Mouse (Mus musculus): Measurements from ENCODE around the gene Gm28047.
"Not testable (repeated sequence)": the region's sequence is repeated elsewhere in the genome, so short reads cannot be mapped to it uniquely, and the experiment has no call there.

Gene Gm28047

DNA sequence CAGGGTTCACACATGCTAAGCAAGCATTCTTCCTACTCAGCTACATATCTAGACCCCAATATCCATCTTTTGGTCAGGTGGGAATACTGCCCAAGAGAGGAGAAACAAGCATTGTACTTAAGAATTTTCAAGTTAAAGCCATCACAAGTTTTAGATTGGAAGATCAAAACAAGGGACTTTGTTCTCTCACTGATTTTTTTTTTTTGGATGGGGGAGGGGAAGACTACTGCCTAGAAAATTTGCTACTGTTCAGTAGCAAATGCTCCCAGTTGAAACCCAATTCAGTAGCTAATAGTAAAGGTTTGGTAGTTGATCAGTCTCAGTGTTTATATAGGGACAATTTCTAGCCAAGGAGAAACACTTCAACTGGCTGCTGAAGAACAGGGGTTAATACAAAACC, 2.3 kb downstream of the Gm28047 start:
- DNase-seq (ENCODE audit: extremely low read depth, low read depth, low spot score): no peak

DNA sequence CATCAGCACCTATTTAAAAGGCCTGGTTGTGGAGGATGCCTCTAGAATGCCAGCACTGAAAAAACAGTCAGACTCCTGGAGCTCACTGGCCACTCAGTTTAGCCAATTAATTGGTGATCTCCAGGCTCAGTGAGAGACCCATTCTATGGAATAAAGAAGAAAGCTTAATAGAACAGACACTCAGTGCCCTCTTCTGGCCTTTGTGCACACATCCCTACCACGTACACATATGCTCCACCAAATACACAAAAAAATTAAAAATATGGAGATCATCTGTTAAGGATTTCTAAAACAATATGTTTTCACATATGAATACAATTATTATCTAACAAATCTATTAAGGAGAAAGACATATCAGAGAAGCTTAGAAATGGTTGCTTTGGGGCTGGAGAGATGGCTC, 4.1 kb downstream of the Gm28047 start:
- no peak for DNase-seq (ENCODE audit: extremely low read depth, low read depth, low spot score)

DNA sequence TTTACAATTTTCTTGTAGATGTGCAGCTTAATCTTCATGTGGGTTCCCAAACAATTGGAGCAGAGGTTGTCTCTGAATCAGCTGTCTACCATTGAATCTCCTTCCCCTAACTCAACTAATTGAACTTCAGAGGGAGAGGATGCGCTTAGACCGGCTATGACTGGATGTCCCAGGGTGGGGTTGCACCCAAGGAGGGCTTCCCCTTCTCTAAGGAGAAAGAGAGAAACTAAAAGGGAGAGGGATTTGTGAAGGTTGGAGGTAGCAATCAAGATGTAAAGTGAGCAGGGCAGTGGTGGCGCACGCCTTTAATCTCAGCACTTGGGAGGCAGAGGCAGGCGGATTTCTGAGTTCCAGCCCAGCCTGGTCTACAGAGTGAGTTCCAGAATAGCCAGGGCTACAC, 5.4 kb downstream of the Gm28047 start:
- no peak for DNase-seq (ENCODE audit: extremely low read depth, low read depth, low spot score)

DNA sequence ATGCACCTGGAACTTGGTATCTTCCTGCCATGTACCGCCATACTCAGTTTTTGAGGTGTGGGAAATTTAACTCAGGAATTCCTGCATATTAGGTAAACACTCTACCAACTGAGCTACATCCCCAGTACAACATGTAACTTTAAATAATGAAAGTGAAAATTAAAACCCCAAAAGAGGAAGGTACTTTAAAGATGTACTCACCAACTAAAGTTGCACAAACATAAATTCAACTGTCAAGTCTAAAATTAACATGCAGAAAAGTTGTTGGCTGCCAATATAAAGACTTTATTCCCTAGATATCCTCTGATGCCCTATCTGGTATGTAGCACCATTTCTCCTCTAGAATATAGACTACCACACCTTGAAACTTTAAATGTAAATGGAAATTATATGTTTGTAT, 7.2 kb downstream of the Gm28047 start:
- DNase-seq (ENCODE audit: extremely low read depth, low read depth, low spot score): no peak

DNA sequence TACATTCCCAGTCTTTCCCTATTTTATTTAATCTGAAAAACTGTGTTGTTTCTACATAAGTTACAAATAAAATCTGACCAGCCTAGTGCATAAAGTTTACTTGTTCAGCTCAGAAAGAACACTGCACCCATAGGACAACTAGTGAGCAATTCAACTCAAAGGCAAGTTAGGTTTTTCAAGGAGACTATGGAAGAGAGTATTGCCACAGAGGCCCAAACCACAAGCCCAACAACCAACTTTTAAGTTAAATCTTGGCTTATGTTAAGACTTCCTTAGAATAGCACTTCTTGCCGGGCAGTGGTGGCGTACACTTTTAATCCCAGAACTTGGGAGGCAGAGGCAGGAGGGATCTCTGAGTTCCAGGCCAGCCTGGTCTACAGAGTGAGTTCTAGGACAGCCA, 8.7 kb downstream of the Gm28047 start:
- DNase-seq (ENCODE audit: extremely low read depth, low read depth, low spot score): no peak

DNA sequence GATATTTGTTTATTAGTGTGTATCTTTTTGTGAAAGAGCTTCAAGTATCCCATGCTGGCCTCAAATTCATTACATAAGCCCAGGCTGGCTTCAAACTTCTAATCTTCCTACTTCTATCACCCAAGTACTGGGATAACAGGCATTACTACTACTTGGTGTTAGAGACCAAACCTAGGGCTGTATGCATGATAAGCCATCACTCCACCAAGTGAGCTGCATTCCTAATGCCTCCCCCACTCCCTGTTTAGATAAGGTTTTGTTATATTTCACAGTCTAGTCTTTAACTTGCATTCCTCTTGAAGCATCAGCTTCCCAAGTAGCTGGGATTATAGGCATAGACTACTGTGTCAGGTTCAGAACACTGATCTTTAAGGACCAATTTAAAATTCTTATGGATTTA, 10.6 kb downstream of the Gm28047 start:
- DNase-seq (ENCODE audit: extremely low read depth, low read depth, low spot score): no peak

DNA sequence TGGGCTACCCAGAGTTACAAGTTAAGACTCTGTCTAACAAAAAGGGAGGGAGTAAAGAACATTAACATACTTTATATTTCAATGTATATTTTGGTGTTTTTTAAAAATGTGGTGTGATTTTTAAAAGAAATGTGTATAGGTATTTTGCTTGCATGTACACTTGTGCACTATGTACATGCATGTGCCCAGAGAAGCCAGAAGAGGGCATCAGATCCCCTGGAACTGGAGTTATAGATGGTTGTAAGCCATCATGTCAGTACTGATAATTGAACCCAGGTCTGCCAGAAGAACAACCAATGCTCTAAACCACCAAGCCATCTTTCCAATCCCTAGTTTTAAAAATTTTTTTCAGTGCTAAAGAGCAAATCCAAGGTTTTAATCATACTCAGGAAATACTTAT, 11.9 kb downstream of the Gm28047 start:
- no peak for DNase-seq (ENCODE audit: extremely low read depth, low read depth, low spot score)

DNA sequence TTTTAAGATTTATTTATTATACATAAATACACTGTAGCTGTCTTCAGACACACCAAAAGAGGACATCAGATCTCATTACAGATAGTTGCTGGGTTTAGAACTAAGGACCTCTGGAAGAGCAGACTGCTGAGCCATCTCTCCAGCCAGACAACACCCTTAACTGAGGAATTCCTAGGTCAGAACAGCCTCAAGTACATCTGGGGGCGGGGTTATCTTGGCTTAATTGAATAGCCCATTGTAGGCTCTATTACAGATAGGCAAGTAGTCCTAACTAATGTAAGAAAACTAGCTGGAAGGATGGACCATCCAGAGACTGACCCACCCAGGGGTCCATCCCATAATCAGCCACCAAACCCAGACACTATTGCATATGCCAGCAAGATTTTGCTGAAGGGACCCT, 16.3 kb downstream of the Gm28047 start:
- not testable (repeated sequence) for DNase-seq (ENCODE audit: extremely low read depth, low read depth, low spot score)

DNA sequence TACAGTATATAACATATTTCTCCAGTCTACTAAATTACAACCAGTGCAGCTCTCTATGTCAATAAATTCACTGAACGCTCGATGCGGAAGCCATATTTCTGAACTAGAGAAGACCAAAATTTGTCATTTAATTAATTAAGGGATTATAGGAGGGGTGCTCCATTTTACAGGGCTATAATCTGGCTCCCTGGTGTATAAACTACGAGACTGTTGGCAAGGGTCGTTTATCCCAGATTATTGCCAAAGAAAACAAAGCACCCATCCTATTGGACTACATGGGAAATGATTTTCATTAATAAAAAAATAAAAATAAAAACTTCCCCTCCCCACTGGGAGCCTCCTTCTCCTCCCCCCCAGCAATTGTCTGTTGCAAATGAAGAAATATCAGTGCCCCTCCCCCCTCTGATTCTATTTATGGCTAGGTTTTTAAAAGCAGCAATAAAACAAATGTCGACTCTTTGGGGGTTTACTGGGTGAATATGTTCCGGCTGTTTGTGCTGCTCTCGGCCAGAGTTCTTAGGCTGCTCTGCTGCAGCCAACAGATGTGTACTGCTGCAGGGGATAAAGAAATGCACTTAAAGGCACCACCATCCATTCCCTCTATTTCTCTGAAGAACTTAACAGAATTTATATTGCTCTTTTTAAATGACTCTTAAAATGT, 30.7 kb downstream of the Gm28047 start:
- DNase-seq (ENCODE audit: extremely low read depth, low read depth, low spot score): no peak

DNA sequence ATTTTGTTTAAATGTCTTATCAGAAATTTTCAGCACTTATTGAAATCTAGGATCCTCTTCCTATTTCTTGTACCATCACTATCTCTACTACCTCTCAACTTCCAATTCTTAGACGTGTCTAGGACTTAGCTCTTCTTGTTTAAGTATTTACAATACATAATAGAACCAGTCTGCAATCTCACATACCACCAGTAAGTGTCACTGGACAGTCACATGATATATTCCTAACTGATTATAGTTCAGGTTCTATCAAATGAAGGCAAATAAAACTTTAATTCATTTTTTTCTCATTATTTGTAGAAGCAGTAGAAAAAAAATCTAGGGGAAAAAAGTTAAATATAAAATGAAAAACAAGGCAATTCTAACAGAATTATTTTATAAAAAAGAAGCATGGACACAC, 32.2 kb downstream of the Gm28047 start:
- DNase-seq (ENCODE audit: extremely low read depth, low read depth, low spot score): no peak

DNA sequence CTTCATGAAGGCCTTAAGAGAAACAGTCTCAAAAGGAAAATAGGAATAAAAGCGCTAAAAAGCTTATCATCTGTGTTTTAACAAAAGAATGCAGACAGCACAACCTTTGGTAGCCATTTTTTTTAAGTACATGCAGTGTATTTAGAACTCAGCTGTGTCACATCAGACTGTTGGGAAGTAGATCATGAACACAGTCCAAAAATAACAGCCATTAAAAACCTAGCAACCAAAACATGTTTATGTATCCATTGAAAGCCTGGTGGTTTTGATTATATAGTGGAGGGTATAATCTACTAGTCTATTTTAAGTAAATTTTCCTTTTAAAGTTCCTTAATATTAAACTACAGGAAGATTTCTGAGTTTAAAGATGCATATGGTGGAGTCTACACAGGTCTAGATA, 34.3 kb downstream of the Gm28047 start:
- DNase-seq (ENCODE audit: extremely low read depth, low read depth, low spot score): no peak

DNA sequence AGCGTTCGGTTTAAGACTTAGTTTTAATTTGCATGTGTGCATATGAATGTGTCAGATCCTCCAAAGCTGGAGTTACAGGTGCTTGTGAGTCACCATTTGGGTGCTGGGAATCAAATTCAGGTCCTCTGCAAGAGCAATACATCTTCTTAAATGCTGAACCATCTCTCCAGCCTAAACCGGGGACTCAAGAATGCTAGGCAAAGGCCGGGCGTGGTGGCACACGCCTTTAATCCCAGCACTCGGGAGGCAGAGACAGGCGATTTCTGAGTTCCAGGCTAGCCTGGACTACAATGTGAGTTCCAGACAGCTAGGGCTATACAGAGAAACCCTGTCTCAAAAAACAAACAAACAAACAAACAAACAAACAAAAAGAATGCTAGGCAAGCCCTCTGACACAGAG, 35.0 kb downstream of the Gm28047 start:
- no peak for DNase-seq (ENCODE audit: extremely low read depth, low read depth, low spot score)

DNA sequence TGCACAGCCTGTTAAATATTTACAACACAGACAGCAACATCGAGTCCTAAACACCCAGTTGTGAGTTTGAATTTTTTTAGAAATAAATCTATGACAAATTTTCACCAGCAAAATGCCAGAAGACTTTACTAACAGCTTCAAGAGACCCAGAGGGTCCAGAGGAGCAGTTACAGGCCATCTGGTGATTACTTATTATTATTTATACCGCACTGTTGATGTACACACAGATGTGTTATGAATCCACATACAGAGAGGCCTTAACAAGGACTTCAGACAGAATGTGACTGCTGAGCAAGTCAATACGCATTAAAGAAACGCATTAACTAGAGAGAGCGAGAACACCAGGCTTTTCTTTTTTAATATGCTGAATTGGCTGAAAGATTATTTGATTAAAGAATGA, 39.4 kb downstream of the Gm28047 start:
- no peak for DNase-seq (ENCODE audit: extremely low read depth, low read depth, low spot score)

DNA sequence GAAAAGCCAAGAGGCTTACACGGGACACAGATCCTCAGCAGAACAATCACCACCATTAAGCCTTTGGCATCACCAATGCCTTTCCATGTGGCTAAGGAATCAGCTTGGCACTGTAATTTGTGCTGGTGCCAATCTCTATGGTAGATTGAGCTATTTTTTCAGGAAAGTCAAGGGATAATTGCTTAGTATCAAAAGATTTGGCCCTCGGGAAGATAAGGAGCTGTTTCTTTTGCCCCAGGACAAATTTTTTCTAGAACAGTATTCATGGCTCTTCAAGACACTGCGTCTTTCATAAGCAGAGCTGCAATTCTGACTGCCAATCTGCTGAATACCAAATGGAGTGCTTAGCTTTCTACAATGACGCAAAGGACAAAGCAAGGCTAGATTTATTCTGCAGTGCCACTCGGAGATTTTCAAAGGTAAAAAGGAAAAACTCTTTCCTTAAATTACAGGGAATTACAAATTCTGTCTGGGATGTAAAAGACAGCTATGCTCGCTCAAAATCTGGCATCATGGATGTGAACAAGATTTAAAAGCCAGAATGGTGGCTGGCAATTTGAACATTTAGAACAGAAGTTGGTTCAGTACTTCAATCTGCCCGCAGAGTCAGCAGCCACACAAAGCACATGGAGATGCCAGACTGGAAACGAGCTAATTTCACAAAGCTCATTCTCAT, 41.0 kb downstream of the Gm28047 start:
- DNase-seq (ENCODE audit: extremely low read depth, low read depth, low spot score): no peak

DNA sequence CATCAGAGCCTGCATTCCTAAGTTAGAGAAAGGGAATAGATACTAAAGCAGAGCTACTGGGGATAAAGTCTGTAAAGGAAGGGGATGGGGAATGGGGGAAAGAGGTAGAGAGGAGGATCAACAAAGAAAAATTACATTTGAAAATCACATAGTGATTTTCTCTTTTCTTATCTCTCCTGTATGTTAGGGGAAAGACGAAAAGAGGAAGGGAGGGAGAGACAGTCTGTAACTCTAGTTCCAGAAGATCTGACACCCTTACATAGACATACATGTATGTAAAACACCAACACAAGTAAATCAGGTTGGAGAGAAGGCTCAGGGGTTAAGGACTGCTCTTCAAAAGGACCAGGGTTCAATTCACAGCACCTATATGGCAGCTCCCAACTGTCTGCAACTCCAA, 43.7 kb downstream of the Gm28047 start:
- no peak for DNase-seq (ENCODE audit: extremely low read depth, low read depth, low spot score)

DNA sequence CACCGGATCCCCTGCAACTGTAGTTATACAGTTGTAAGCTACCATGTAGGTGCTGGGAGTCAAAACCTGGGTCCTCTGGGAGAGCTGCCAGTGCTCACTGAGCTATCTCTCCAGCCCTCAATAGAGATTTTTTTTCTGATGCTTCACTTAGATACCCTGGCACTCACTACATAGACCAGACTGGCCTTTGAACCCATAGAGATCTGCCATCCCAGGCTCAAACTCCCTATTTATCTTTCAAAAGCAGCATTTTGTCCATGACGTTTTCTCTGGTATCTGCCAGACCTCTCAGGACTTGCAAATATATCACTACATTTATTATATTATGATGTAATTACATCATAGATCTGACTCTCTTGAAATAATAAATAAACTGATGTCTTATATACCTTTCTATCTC, 46.5 kb downstream of the Gm28047 start:
- DNase-seq (ENCODE audit: extremely low read depth, low read depth, low spot score): no peak

DNA sequence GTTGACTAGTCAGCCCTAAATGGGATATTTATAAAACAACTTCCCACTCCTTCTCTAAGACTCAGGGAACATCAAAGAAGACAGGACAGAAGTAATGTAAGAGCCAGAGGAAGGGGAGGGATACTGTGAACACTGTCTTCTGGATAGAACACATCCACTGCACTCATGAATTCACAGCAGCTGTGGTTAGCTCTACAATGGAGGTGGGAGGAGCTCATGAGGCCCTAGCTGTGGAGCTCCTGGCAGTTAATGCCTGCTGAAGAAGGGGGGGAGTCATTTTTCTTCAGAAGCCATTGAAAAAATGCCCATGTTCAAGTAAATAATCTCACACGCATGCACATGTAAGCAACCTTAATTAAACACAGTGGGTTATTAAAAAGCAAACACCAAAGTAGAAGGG, 47.9 kb downstream of the Gm28047 start:
- no peak for DNase-seq (ENCODE audit: extremely low read depth, low read depth, low spot score)

DNA sequence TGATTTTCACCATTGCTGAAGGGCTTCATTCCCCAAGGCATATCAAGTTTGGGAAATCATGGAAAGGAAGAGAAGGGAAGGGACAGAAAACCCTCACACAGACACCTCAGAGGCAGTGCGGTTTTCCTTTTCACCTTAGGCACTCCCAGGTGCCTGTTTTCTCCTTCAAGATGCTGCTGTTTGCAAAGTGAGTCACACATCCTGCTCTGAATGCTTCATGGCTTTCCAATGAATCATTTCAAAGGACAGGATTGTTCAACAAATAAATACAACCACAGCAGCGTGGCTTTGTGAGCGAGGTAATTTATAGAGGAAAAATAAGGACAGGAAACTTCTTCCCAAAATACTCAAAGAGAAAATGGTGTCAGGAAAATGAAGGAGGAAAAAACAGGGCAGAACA, 52.8 kb downstream of the Gm28047 start:
- DNase-seq (ENCODE audit: extremely low read depth, low read depth, low spot score): no peak

DNA sequence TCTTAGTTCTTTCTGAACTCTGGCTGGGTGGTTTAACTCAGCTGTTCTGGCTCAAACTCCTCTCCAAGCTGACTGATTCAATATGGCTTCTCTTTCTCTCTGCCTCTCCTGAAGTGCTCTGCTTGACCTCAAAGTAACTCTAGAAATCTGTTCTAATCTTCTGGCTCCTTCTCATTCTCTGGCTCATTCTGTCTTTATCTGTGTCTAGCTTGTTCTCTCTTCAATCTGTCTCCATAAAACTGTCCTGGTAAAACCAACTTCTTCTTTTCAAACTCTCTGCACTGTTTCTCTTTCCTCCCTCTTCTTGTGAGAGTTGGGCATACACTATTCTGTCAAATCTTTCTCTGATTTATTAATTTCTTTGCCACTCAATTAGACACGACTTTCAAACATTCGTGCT, 57.0 kb downstream of the Gm28047 start:
- DNase-seq (ENCODE audit: extremely low read depth, low read depth, low spot score): no peak

DNA sequence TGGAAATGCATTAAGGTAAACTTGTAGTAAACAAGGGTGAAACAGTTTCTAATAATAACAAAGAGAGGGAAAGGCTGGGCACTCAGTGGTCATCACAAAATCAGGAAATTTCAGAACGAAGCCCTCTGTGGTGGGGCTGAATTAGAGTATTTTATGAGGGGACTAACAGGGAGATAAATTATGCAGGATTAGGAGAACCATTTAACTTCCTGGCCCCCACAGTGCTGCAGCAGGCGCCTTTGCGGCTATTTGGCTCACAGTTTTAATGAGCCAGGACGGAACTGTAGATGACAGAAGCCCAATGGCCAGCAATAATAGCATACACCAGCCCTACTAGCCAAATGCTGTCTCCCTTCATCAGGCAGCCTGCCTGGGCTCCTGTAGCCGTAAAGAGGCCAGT, 61.2 kb downstream of the Gm28047 start:
- DNase-seq (ENCODE audit: extremely low read depth, low read depth, low spot score): no peak

DNA sequence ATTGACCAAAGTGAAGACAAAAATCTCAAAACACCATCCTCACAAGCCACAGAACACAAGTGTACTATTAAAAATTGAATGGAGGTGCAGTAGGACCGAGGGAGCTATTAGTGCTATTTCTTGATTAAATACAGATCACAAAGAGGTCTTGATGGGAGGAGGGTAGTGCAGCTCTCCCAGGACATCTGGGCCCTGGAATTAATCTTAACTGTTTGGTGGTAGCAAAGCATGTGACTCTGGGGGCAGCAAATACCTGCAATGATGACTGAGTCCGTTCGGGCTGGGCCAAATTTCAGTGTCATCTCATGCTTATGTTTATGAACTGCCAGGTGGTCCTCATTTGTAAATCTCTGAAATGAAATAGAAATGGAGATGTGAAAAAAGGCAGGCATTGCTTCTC, 61.8 kb downstream of the Gm28047 start:
- DNase-seq (ENCODE audit: extremely low read depth, low read depth, low spot score): no peak

DNA sequence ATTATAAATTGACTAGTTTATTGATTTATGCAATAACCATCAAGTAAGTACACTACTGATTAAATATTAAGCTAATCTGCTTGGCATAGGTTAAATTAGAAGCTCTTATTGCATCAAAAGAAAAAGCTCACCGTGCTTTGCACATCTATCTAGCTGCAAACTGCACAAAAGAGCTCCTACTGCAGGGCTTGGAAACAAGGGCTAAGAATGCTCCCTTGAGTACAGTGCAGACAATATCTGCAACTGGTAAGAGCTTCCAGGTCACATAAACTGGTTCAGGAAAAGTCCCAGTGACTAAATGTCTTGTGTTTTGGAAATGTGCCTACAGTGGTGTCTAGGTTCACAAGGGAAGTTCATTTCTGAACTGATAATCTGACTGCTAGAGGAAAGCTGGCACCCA, 62.4 kb downstream of the Gm28047 start:
- no peak for DNase-seq (ENCODE audit: extremely low read depth, low read depth, low spot score)

DNA sequence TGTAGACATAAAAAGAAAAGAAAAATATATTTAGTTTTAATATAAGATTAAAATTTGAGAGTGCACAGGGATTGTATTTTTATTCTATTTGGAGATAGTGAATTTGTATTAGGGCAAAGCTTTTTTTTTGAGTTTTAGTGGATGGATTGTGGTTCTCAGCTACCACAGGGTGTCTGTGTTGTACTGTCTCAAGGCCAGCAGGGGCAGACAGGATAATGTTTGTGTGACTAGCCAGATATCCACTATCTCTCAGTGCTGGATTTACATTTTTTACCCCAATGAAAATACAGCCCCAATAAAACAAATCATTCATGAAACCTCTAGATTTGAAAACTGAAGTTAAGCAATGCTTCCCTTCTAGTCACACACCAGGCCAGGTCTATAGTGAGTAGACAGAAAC, 67.3 kb downstream of the Gm28047 start:
- DNase-seq (ENCODE audit: extremely low read depth, low read depth, low spot score): no peak
